In genomic region chr8:120723025-120723424, GRCm38 (mm10) we compare ENCODE assay signal across 15 mouse cellular contexts. TPM values are rescaled to one million over a fixed set of nuclear protein-coding genes. Genes with fewer than 3 reads are reported as not detected.
A peak's percentile ranks its signal among the peaks of the same experiment; 100 is the strongest.
DNase-seq lines count a peak whose midpoint lies in the region; ATAC-seq and TF ChIP-seq lines count a peak whose summit lies in the region.
"Had no signal": no experiment of that assay in that cellular context is flagged by ENCODE, and none has a peak within 500 bp of the region (broad histone marks: within the 10 kb centered on the region; RNA-seq: fewer than 3 reads in every experiment).

No protein-coding gene starts in this region.

- no peak overlapping the region for H3K9ac ChIP-seq in heart, postnatal 0 days (replicated peaks; ENCODE audit: low read depth, low read length)
- H3K9ac ChIP-seq in lung, postnatal 0 days (replicated peaks; ENCODE audit: low read depth): no peak overlapping the region
- no peak overlapping the region for H3K9ac ChIP-seq in MEL (ENCODE audit: control insufficient read depth, low read depth, low read length, poor library complexity, severe bottlenecking)
- no peak overlapping the region for H3K9ac ChIP-seq in forebrain, embryonic 11.5 days (ENCODE audit: low read length)
- H3K9ac ChIP-seq: forebrain, embryonic 12.5 days; lung, embryonic 15.5 days; midbrain, embryonic 13.5 days had no signal

- TF ChIP-seq EP300 in heart, postnatal 0 days (IDR thresholded peaks at IDR 0.05; ENCODE audit: low read depth): no peak
- TF ChIP-seq EP300 in lung, postnatal 0 days (IDR thresholded peaks at IDR 0.05): no peak
- no peak for TF ChIP-seq EP300 in MEL (IDR thresholded peaks at IDR 0.05; ENCODE audit: low read depth in 1 of 2, low read length in 2 of 2)

- TF ChIP-seq POLR2A in MEL (IDR thresholded peaks at IDR 0.05; ENCODE audit: control insufficient read depth in 1 of 2, insufficient read depth in 1 of 2, low read depth in 1 of 2, low read length in 2 of 2, poor library complexity in 1 of 2): no peak
- TF ChIP-seq POLR2A in cerebellum, adult 2 months (IDR thresholded peaks at IDR 0.05; ENCODE audit: borderline replicate concordance, insufficient read depth, low read length): no peak

- intact Hi-C loops in heart, postnatal 25 days (cut with DNase I): no loop called here

- no peaks in the 10 kb centered on the region for H3K4me1 ChIP-seq in heart, postnatal 0 days (ENCODE audit: control insufficient read depth, insufficient read depth)
- no peaks in the 10 kb centered on the region for H3K4me1 ChIP-seq in lung, postnatal 0 days (ENCODE audit: insufficient read depth, low read depth, low read length)
- no peaks in the 10 kb centered on the region for H3K4me1 ChIP-seq in MEL (ENCODE audit: control insufficient read depth in 1 of 2, insufficient read depth in 2 of 2, low read length in 2 of 2)
- H3K4me1 ChIP-seq in forebrain, embryonic 11.5 days (replicated peaks; ENCODE audit: control insufficient read depth, insufficient read depth, low read length): no peaks in the 10 kb centered on the region
- H3K4me1 ChIP-seq in cerebellum, adult 2 months (ENCODE audit: control insufficient read depth, insufficient read depth, low read length): no peaks in the 10 kb centered on the region
- H3K4me1 ChIP-seq: lung, embryonic 15.5 days; midbrain, embryonic 13.5 days had no signal

- H3K79me2 ChIP-seq in MEL (ENCODE audit: control insufficient read depth, insufficient read depth, low read length, poor library complexity): no peaks in the 10 kb centered on the region

- no peak for ATAC-seq in heart, postnatal 0 days (ENCODE audit: insufficient read depth, low read depth)
- ATAC-seq in lung, postnatal 0 days: no peak
- no peak for ATAC-seq in forebrain, embryonic 11.5 days (replicated peaks; ENCODE audit: low FRiP score)
- ATAC-seq: inflammation-experienced regulatory T-cells, adult 6 months; midbrain, embryonic 13.5 days had no signal

- DNase-seq in heart, postnatal 0 days (ENCODE audit: low spot score): no peak
- DNase-seq in heart, postnatal 25 days (ENCODE audit: low spot score): no peak
- no peak for DNase-seq in lung, postnatal 0 days (ENCODE audit: low spot score)
- no peak for DNase-seq in lung, postnatal 25 days (ENCODE audit: low spot score)
- DNase-seq in MEL (ENCODE audit: low read depth, low spot score): peak; percentile 16
- peak; percentile 43 for DNase-seq in splenic B cell, adult 2 months (ENCODE audit: low read depth, low spot score)
- no peak for DNase-seq in forebrain, embryonic 11.5 days (ENCODE audit: low spot score)
- DNase-seq in cerebellum, adult 2 months: no peak
- DNase-seq: cerebellum, adult 9-11 months had no signal

- no peak overlapping the region for H3K4me2 ChIP-seq in heart, postnatal 0 days (ENCODE audit: low read depth, low read length)
- no peak overlapping the region for H3K4me2 ChIP-seq in lung, postnatal 0 days (replicated peaks; ENCODE audit: low read depth, low read length)
- H3K4me2 ChIP-seq in forebrain, embryonic 11.5 days (ENCODE audit: low read depth, low read length, severe bottlenecking): no peak overlapping the region
- H3K4me2 ChIP-seq: forebrain, embryonic 12.5 days; lung, embryonic 15.5 days; midbrain, embryonic 13.5 days had no signal

- no peak for TF ChIP-seq RAD21 in MEL (IDR thresholded peaks at IDR 0.05; ENCODE audit: low read depth, low read length)

- H3K9me3 ChIP-seq in heart, postnatal 0 days (replicated peaks; ENCODE audit: control insufficient read depth, low read length): no peaks in the 10 kb centered on the region
- H3K9me3 ChIP-seq in lung, postnatal 0 days (ENCODE audit: low read length): no peaks in the 10 kb centered on the region
- no peaks in the 10 kb centered on the region for H3K9me3 ChIP-seq in MEL (replicated peaks; ENCODE audit: insufficient read depth, low read length)
- H3K9me3 ChIP-seq in forebrain, embryonic 11.5 days (ENCODE audit: control insufficient read depth, low read length): no peaks in the 10 kb centered on the region
- H3K9me3 ChIP-seq: lung, embryonic 15.5 days; midbrain, embryonic 13.5 days had no signal

- H3K27me3 ChIP-seq in heart, postnatal 0 days (ENCODE audit: control insufficient read depth, insufficient read depth, low read length): no peaks in the 10 kb centered on the region
- H3K27me3 ChIP-seq in lung, postnatal 0 days (replicated peaks; ENCODE audit: insufficient read depth, low read length): no peaks in the 10 kb centered on the region
- no peaks in the 10 kb centered on the region; a peak in 1 of 4 replicates for H3K27me3 ChIP-seq in MEL (ENCODE audit: control insufficient read depth in 1 of 2, insufficient read depth in 2 of 2, low read length in 2 of 2)
- no peaks in the 10 kb centered on the region for H3K27me3 ChIP-seq in splenic B cell, adult 2 months (ENCODE audit: control insufficient read depth, insufficient read depth, low read length, poor library complexity, severe bottlenecking)
- no peaks in the 10 kb centered on the region for H3K27me3 ChIP-seq in forebrain, embryonic 11.5 days (ENCODE audit: control insufficient read depth, insufficient read depth, low read length)
- no peaks in the 10 kb centered on the region for H3K27me3 ChIP-seq in cerebellum, adult 2 months (ENCODE audit: control insufficient read depth, insufficient read depth, low read length)
- H3K27me3 ChIP-seq: forebrain, embryonic 12.5 days; lung, embryonic 15.5 days; midbrain, embryonic 13.5 days had no signal

- peak; percentile 14; the same call in 1 of the 2 replicates for TF ChIP-seq CTCF in heart, postnatal 0 days (IDR thresholded peaks at IDR 0.05; ENCODE audit: low read depth)
- peak; percentile 39 for TF ChIP-seq CTCF in lung, postnatal 0 days (IDR thresholded peaks at IDR 0.05)
- TF ChIP-seq CTCF in MEL (IDR thresholded peaks at IDR 0.05 in 2 of 3, conservative IDR thresholded peaks at IDR 0.05 in 1 of 3; ENCODE audit: control insufficient read depth in 1 of 3, insufficient read depth in 1 of 3, low read depth in 2 of 3, low read length in 3 of 3, poor library complexity in 1 of 3, severe bottlenecking in 1 of 3): peak; percentile 19 to 48 (median 41)
- TF ChIP-seq CTCF in cerebellum, adult 2 months (IDR thresholded peaks at IDR 0.05; ENCODE audit: borderline replicate concordance, insufficient read depth, low read depth, low read length): no peak

- H3K36me3 ChIP-seq in heart, postnatal 0 days (replicated peaks; ENCODE audit: control insufficient read depth, insufficient read depth, low read length): no peaks in the 10 kb centered on the region
- H3K36me3 ChIP-seq in lung, postnatal 0 days (ENCODE audit: insufficient read depth, low read length): no peaks in the 10 kb centered on the region
- no peaks in the 10 kb centered on the region for H3K36me3 ChIP-seq in MEL (ENCODE audit: control insufficient read depth in 1 of 2, insufficient read depth in 2 of 2, low read length in 2 of 2)
- no peaks in the 10 kb centered on the region for H3K36me3 ChIP-seq in splenic B cell, adult 2 months (ENCODE audit: control insufficient read depth, insufficient read depth, low read length, poor library complexity, severe bottlenecking)
- H3K36me3 ChIP-seq in forebrain, embryonic 11.5 days (ENCODE audit: control insufficient read depth, insufficient read depth, low read length): no peaks in the 10 kb centered on the region
- H3K36me3 ChIP-seq: forebrain, embryonic 12.5 days; lung, embryonic 15.5 days; midbrain, embryonic 13.5 days had no signal

- WGBS in heart, postnatal 0 days: 62% methylated on average over 6 of the region's 6 CpGs
- WGBS in lung, postnatal 0 days: 67% methylated on average over 6 of the region's 6 CpGs
- 68% methylated on average over 6 of the region's 6 CpGs for WGBS in forebrain, embryonic 11.5 days
- 70% methylated on average over 6 of the region's 6 CpGs for WGBS in cerebellum, adult 2 months

- no peak overlapping the region for H3K4me3 ChIP-seq in heart, postnatal 0 days (ENCODE audit: low read depth, low read length)
- H3K4me3 ChIP-seq in lung, postnatal 0 days (ENCODE audit: low read depth, low read length): no peak overlapping the region
- H3K4me3 ChIP-seq in MEL (ENCODE audit: control insufficient read depth in 1 of 2, insufficient read depth in 1 of 2, low read depth in 2 of 2, low read length in 2 of 2): no peak overlapping the region
- no peak overlapping the region for H3K4me3 ChIP-seq in forebrain, embryonic 11.5 days (ENCODE audit: low read depth, low read length)
- H3K4me3 ChIP-seq in cerebellum, adult 2 months (replicated peaks; ENCODE audit: insufficient read depth, low read depth, low read length): no peak overlapping the region
- H3K4me3 ChIP-seq: forebrain, embryonic 12.5 days; lung, embryonic 15.5 days; midbrain, embryonic 13.5 days had no signal

- no peak overlapping the region for H3K27ac ChIP-seq in heart, postnatal 0 days (ENCODE audit: low read depth)
- no peak overlapping the region for H3K27ac ChIP-seq in lung, postnatal 0 days (ENCODE audit: low read length)
- no peak overlapping the region for H3K27ac ChIP-seq in MEL (ENCODE audit: control insufficient read depth, low read depth, low read length)
- H3K27ac ChIP-seq in forebrain, embryonic 11.5 days (ENCODE audit: low read depth, low read length): no peak overlapping the region
- H3K27ac ChIP-seq in cerebellum, adult 2 months (ENCODE audit: insufficient read depth, low read length): no peak overlapping the region
- H3K27ac ChIP-seq: forebrain, embryonic 12.5 days; lung, embryonic 15.5 days; midbrain, embryonic 13.5 days had no signal

RNA-seq across cellular contexts. Expression of gene Irf8, which starts 13.1 kb away (rescaled TPM):
- 13.9 and 15.2 TPM in 2 replicates for total RNA-seq in heart, postnatal 0 days (2014; rRNA removed; ENCODE audit: low replicate concordance)
- polyA plus RNA-seq in heart, postnatal 0 days (2015; fragmentation: Nextera tagmentation; extraction: Ambion mirVana): 11.5 and 12.2 TPM in 2 replicates
- total RNA-seq in heart, postnatal 25 days (2021): 1 to 10 TPM; 3.2 to 4.5 TPM
- polyA plus RNA-seq in lung, postnatal 0 days (2015; fragmentation: Nextera tagmentation; extraction: Ambion mirVana): 36.0 and 36.4 TPM in 2 replicates
- not detected in 2 replicates for total RNA-seq in MEL (2012; rRNA removed)
- not detected for polyA plus RNA-seq in MEL (2012; ENCODE audit: insufficient read depth in 1 of 2, insufficient read length in 2 of 2, low read depth in 1 of 2, low replicate concordance in 2 of 2, missing spikeins in 1 of 2)
- polyA plus RNA-seq in forebrain, embryonic 11.5 days (2014; fragmentation: Nextera tagmentation; extraction: Ambion mirVana): 2.7 and 3.7 TPM in 2 replicates
- polyA plus RNA-seq in cerebellum, adult 2 months (2012; rRNA removed): 1.8 and 2.0 TPM in 2 replicates

RNA-seq across cellular contexts. Expression of gene Emc8, which starts 54.7 kb away (rescaled TPM):
- total RNA-seq in heart, postnatal 0 days (2014; rRNA removed; ENCODE audit: low replicate concordance): 45.4 and 110 TPM in 2 replicates
- 127 and 134 TPM in 2 replicates for polyA plus RNA-seq in heart, postnatal 0 days (2015; fragmentation: Nextera tagmentation; extraction: Ambion mirVana)
- total RNA-seq in heart, postnatal 25 days (2021): 10 to 100 TPM; 45.6 to 46.9 TPM
- 131 and 137 TPM in 2 replicates for polyA plus RNA-seq in lung, postnatal 0 days (2015; fragmentation: Nextera tagmentation; extraction: Ambion mirVana)
- total RNA-seq in MEL (2012; rRNA removed): 180 and 187 TPM in 2 replicates
- polyA plus RNA-seq in MEL (2012; ENCODE audit: insufficient read depth in 1 of 2, insufficient read length in 2 of 2, low read depth in 1 of 2, low replicate concordance in 2 of 2, missing spikeins in 1 of 2): 100 to 1,000 TPM in 1 of 2 experiments, not detected in 1; 269 TPM
- polyA plus RNA-seq in forebrain, embryonic 11.5 days (2014; fragmentation: Nextera tagmentation; extraction: Ambion mirVana): 307 and 321 TPM in 2 replicates
- 65.3 and 67.5 TPM in 2 replicates for polyA plus RNA-seq in cerebellum, adult 2 months (2012; rRNA removed)

RNA-seq across cellular contexts. Expression of gene Cox4i1, which starts 55.0 kb away (rescaled TPM):
- total RNA-seq in heart, postnatal 0 days (2014; rRNA removed; ENCODE audit: low replicate concordance): 1,751 and 2,021 TPM in 2 replicates
- 4,528 and 4,822 TPM in 2 replicates for polyA plus RNA-seq in heart, postnatal 0 days (2015; fragmentation: Nextera tagmentation; extraction: Ambion mirVana)
- total RNA-seq in heart, postnatal 25 days (2021): 1,000 to 10,000 TPM; 4,549 to 4,664 TPM
- polyA plus RNA-seq in lung, postnatal 0 days (2015; fragmentation: Nextera tagmentation; extraction: Ambion mirVana): 1,092 and 1,166 TPM in 2 replicates
- total RNA-seq in MEL (2012; rRNA removed): 1,299 and 1,431 TPM in 2 replicates
- polyA plus RNA-seq in MEL (2012; ENCODE audit: insufficient read depth in 1 of 2, insufficient read length in 2 of 2, low read depth in 1 of 2, low replicate concordance in 2 of 2, missing spikeins in 1 of 2): 1,000 to 10,000 TPM; 1,011 to 2,173 TPM
- 812 and 850 TPM in 2 replicates for polyA plus RNA-seq in forebrain, embryonic 11.5 days (2014; fragmentation: Nextera tagmentation; extraction: Ambion mirVana)
- polyA plus RNA-seq in cerebellum, adult 2 months (2012; rRNA removed): 2,746 and 2,917 TPM in 2 replicates

RNA-seq across cellular contexts. Expression of gene Gm27021, which starts 55.1 kb away (rescaled TPM):
- 1.1 TPM in 1 of 2 replicates, not detected in the other for total RNA-seq in heart, postnatal 0 days (2014; rRNA removed; ENCODE audit: low replicate concordance)
- 0.63 and 5.4 TPM in 2 replicates for polyA plus RNA-seq in heart, postnatal 0 days (2015; fragmentation: Nextera tagmentation; extraction: Ambion mirVana)
- total RNA-seq in heart, postnatal 25 days (2021): not detected
- 1.00 and 1.3 TPM in 2 replicates for polyA plus RNA-seq in lung, postnatal 0 days (2015; fragmentation: Nextera tagmentation; extraction: Ambion mirVana)
- total RNA-seq in MEL (2012; rRNA removed): 0.54 TPM in 1 of 2 replicates, not detected in the other
- polyA plus RNA-seq in MEL (2012; ENCODE audit: insufficient read depth in 1 of 2, insufficient read length in 2 of 2, low read depth in 1 of 2, low replicate concordance in 2 of 2, missing spikeins in 1 of 2): under 1 TPM in 1 of 2 experiments, not detected in 1; 0.21 TPM
- polyA plus RNA-seq in forebrain, embryonic 11.5 days (2014; fragmentation: Nextera tagmentation; extraction: Ambion mirVana): 3.3 and 3.5 TPM in 2 replicates
- polyA plus RNA-seq in cerebellum, adult 2 months (2012; rRNA removed): 1.1 and 1.9 TPM in 2 replicates
- total RNA-seq: gastrocnemius, postnatal 36 days had no signal
- polyA plus RNA-seq: heart, embryonic 16.5 days had no signal

Comparison
In these comparisons a context has a peak if more than half of its experiments do, and no peak if none do; other contexts are left out.
1. DNase-seq: peak in MEL (single experiment) and splenic B cell, adult 2 months (single experiment); none in heart, postnatal 0 days (single experiment), heart, postnatal 25 days (single experiment), lung, postnatal 0 days (single experiment), lung, postnatal 25 days (single experiment), forebrain, embryonic 11.5 days (single experiment) and cerebellum, adult 2 months (0 of 2).